Comparison of ENCODE assay signal across 8 mouse cellular contexts in the genomic region with DNA sequence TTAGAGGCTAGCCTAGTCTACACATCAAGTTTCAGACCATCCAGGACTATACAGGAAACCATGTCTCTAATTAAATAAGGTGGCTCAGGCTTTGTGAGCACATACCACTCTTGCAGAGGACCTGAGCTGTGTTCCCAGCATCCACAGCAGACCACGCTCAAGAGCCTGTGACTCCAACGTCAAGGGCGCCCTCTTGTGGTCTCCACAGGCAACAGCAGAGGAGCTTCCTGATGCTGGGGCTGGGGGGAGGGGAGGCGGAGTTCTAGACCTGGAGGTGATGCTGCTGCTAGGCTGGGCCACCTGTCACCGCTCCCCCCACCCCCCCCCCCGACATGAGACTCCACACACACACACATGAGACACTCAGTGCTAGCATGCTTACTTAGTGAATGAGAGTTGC. TPM values are rescaled to one million over a fixed set of nuclear protein-coding genes. Genes with fewer than 3 reads are reported as not detected.
DNase-seq lines count a peak whose midpoint lies in the region; ATAC-seq and TF ChIP-seq lines count a peak whose summit lies in the region.
"Had no signal": no experiment of that assay in that cellular context is flagged by ENCODE, and none has a peak within 500 bp of the region (broad histone marks: within the 10 kb centered on the region; RNA-seq: fewer than 3 reads in every experiment).

No protein-coding gene starts in this region.

- H3K4me3 ChIP-seq in left cerebral cortex, adult 2 months = no peak overlapping the region
- H3K4me3 ChIP-seq in liver, embryonic 14.5 days (ENCODE audit: insufficient read depth in 1 of 2, low read depth in 2 of 2, low read length in 2 of 2) = no peak overlapping the region
- H3K4me3 ChIP-seq: lung, embryonic 15.5 days had no signal

- no peaks in the 10 kb centered on the region for H3K27me3 ChIP-seq in liver, embryonic 14.5 days (ENCODE audit: control insufficient read depth, insufficient read depth, low read length)
- H3K27me3 ChIP-seq: lung, embryonic 15.5 days had no signal

- WGBS in liver, embryonic 14.5 days (ENCODE audit: insufficient replicate concordance) = 30% methylated on average over 6 of the region's 6 CpGs

- intact Hi-C loops in left cerebral cortex, adult 2 months (cut with DNase I) = no loop called here
- intact Hi-C loops in left cerebral cortex, postnatal 25 days (cut with DNase I) = no loop called here

- TF ChIP-seq CTCF in left cerebral cortex, adult 2 months (IDR thresholded peaks at IDR 0.05) = peak; percentile 46
- peak; percentile 89 for TF ChIP-seq CTCF in liver, embryonic 14.5 days (IDR thresholded peaks at IDR 0.05; ENCODE audit: low read depth)

- no peak overlapping the region for H3K4me2 ChIP-seq in liver, embryonic 14.5 days (ENCODE audit: low read depth)
- H3K4me2 ChIP-seq: lung, embryonic 15.5 days had no signal

- no peak overlapping the region for H3K27ac ChIP-seq in left cerebral cortex, adult 2 months
- no peak overlapping the region for H3K27ac ChIP-seq in liver, embryonic 14.5 days

- H3K36me3 ChIP-seq in liver, embryonic 14.5 days (replicated peaks; ENCODE audit: control insufficient read depth, insufficient read depth, low read depth) = no peaks in the 10 kb centered on the region
- H3K36me3 ChIP-seq: lung, embryonic 15.5 days had no signal

- peaks cover 15 to 17% of the 10 kb centered on the region in 2 experiments for H3K4me1 ChIP-seq in liver, embryonic 14.5 days (replicated peaks; ENCODE audit: control insufficient read depth in 2 of 2, insufficient read depth in 2 of 2, low read length in 1 of 2)

- DNase-seq in left cerebral cortex, adult 2 months (ENCODE audit: extremely low spot score in 1 of 2, low spot score in 2 of 2) = no peak
- DNase-seq in left cerebral cortex, adult 18-20 months (ENCODE audit: low spot score in 2 of 2) = no peak
- peak; percentile 48 for DNase-seq in T-cell, adult 2 months (ENCODE audit: low spot score)
- peak in 1 of 3 experiments; percentile 42 for DNase-seq in liver, embryonic 14.5 days (ENCODE audit: low read depth in 3 of 3, low spot score in 3 of 3)
- peak; percentile 73 for DNase-seq in thymus, postnatal 0 days (ENCODE audit: low spot score)
- DNase-seq in left cerebral cortex, postnatal 25 days (ENCODE audit: low spot score in 2 of 2) = no peak

- no peaks in the 10 kb centered on the region for H3K9me3 ChIP-seq in liver, embryonic 14.5 days (ENCODE audit: control insufficient read depth, low read length)
- H3K9me3 ChIP-seq: lung, embryonic 15.5 days had no signal

- no peak for ATAC-seq in liver, embryonic 14.5 days (ENCODE audit: insufficient read depth)
- no peak for ATAC-seq in cerebellum, adult (ENCODE audit: insufficient number of reproducible peaks, low FRiP score, low TSS enrichment)

- no peak for TF ChIP-seq EP300 in liver, embryonic 14.5 days (IDR thresholded peaks at IDR 0.05; ENCODE audit: low read depth)

- no peak overlapping the region for H3K9ac ChIP-seq in liver, embryonic 14.5 days (replicated peaks)
- H3K9ac ChIP-seq: lung, embryonic 15.5 days had no signal

RNA-seq across cellular contexts. Expression of a gene that starts 5.1 kb away (rescaled TPM):
- 1 to 10 TPM; 5.9 to 6.4 TPM for total RNA-seq in left cerebral cortex, adult 2 months (2021)
- 1 to 10 TPM; 3.1 to 4.9 TPM for total RNA-seq in left cerebral cortex, adult 18-20 months (2021)
- 3.9 and 7.9 TPM in 2 replicates for polyA plus RNA-seq in liver, embryonic 14.5 days (2012; rRNA removed)
- 1.2 and 1.9 TPM in 2 replicates for polyA plus RNA-seq in liver, embryonic 14.5 days (2014; fragmentation: Nextera tagmentation; extraction: Ambion mirVana)
- 0.81 and 0.90 TPM in 2 replicates for polyA plus RNA-seq in thymus, postnatal 0 days (2015; fragmentation: Nextera tagmentation; extraction: Ambion mirVana)
- total RNA-seq in left cerebral cortex, postnatal 25 days (2021) = 1 to 10 TPM; 2.3 to 3.7 TPM

RNA-seq across cellular contexts. Expression of a gene that starts 25.6 kb away (rescaled TPM):
- total RNA-seq in left cerebral cortex, adult 2 months (2021) = under 1 TPM in 1 of 2 experiments, not detected in 1; 0.25 TPM
- not detected for total RNA-seq in left cerebral cortex, adult 18-20 months (2021)
- polyA plus RNA-seq in liver, embryonic 14.5 days (2012; rRNA removed) = not detected in 2 replicates
- polyA plus RNA-seq in liver, embryonic 14.5 days (2014; fragmentation: Nextera tagmentation; extraction: Ambion mirVana) = not detected in 2 replicates
- not detected in 2 replicates for polyA plus RNA-seq in thymus, postnatal 0 days (2015; fragmentation: Nextera tagmentation; extraction: Ambion mirVana)
- under 1 TPM in 1 of 2 experiments, not detected in 1; 0.37 TPM for total RNA-seq in left cerebral cortex, postnatal 25 days (2021)

RNA-seq across cellular contexts. Expression of a gene that starts 48.0 kb away (rescaled TPM):
- total RNA-seq in left cerebral cortex, adult 2 months (2021) = 10 to 100 TPM; 21.3 to 22.6 TPM
- 10 to 100 TPM; 18.4 to 21.2 TPM for total RNA-seq in left cerebral cortex, adult 18-20 months (2021)
- 10.5 and 11.8 TPM in 2 replicates for polyA plus RNA-seq in liver, embryonic 14.5 days (2012; rRNA removed)
- 7.9 and 9.9 TPM in 2 replicates for polyA plus RNA-seq in liver, embryonic 14.5 days (2014; fragmentation: Nextera tagmentation; extraction: Ambion mirVana)
- polyA plus RNA-seq in thymus, postnatal 0 days (2015; fragmentation: Nextera tagmentation; extraction: Ambion mirVana) = 12.8 and 15.2 TPM in 2 replicates
- total RNA-seq in left cerebral cortex, postnatal 25 days (2021) = 10 to 100 TPM; 20.6 to 22.4 TPM

RNA-seq across cellular contexts. Expression of a gene that starts 51.0 kb away (rescaled TPM):
- 1 to 10 TPM; 1.0 TPM for total RNA-seq in left cerebral cortex, adult 2 months (2021)
- total RNA-seq in left cerebral cortex, adult 18-20 months (2021) = under 1 TPM; 0.16 to 0.42 TPM
- 0.04 and 0.06 TPM in 2 replicates for polyA plus RNA-seq in liver, embryonic 14.5 days (2012; rRNA removed)
- not detected in 2 replicates for polyA plus RNA-seq in liver, embryonic 14.5 days (2014; fragmentation: Nextera tagmentation; extraction: Ambion mirVana)
- 0.07 and 0.35 TPM in 2 replicates for polyA plus RNA-seq in thymus, postnatal 0 days (2015; fragmentation: Nextera tagmentation; extraction: Ambion mirVana)
- total RNA-seq in left cerebral cortex, postnatal 25 days (2021) = under 1 TPM; 0.37 to 0.53 TPM

RNA-seq across cellular contexts. Expression of a gene that starts 51.2 kb away (rescaled TPM):
- 10 to 100 TPM; 55.7 to 57.8 TPM for total RNA-seq in left cerebral cortex, adult 2 months (2021)
- 10 to 100 TPM; 47.1 to 54.0 TPM for total RNA-seq in left cerebral cortex, adult 18-20 months (2021)
- 9.1 and 12.4 TPM in 2 replicates for polyA plus RNA-seq in liver, embryonic 14.5 days (2012; rRNA removed)
- 3.5 and 4.2 TPM in 2 replicates for polyA plus RNA-seq in liver, embryonic 14.5 days (2014; fragmentation: Nextera tagmentation; extraction: Ambion mirVana)
- polyA plus RNA-seq in thymus, postnatal 0 days (2015; fragmentation: Nextera tagmentation; extraction: Ambion mirVana) = 18.2 and 21.9 TPM in 2 replicates
- 10 to 100 TPM; 49.9 to 54.6 TPM for total RNA-seq in left cerebral cortex, postnatal 25 days (2021)

Comparison
In these comparisons a context has a peak if more than half of its experiments do, and no peak if none do; other contexts are left out.
1. DNase-seq: peak in T-cell, adult 2 months (single experiment) and thymus, postnatal 0 days (single experiment); none in left cerebral cortex, adult 2 months (0 of 2), left cerebral cortex, adult 18-20 months (0 of 2) and left cerebral cortex, postnatal 25 days (0 of 2).